Mouse (Mus musculus) heart, embryonic 11.5 days (tissue): ENCODE measurements around the gene Ccdc122. TPM values are rescaled to one million over a fixed set of nuclear protein-coding genes. Genes with fewer than 3 reads are reported as not detected.
"Not testable (repeated sequence)": the region's sequence is repeated elsewhere in the genome, so short reads cannot be mapped to it uniquely, and the experiment has no call there.

Experiments used
- ATAC-seq: fragments of 200-750 bp; cut with Nextera tagmentation; replicated peaks from 2 replicates; pipeline ENCODE4 v1.8.0; 2017; ENCODE audit warnings: moderate library complexity; ENCODE audit not compliant: insufficient number of reproducible peaks, low FRiP score, low TSS enrichment
- H3K27ac ChIP-seq: fragments of 300-500 bp; sonication (generic); 2 replicates; pipeline ENCODE4 v1.5.1; 2014; ENCODE audit warnings: mild to moderate bottlenecking, low read depth, low read length
- H3K27me3 ChIP-seq: fragments of 300-500 bp; sonication (generic); 2 replicates; pipeline ENCODE4 v1.6.1; 2014; ENCODE audit warnings: mild to moderate bottlenecking, low read length, mixed read lengths; ENCODE audit not compliant: control insufficient read depth, insufficient read depth
- H3K36me3 ChIP-seq: fragments of 300-500 bp; sonication (generic); 2 replicates; pipeline ENCODE4 v1.6.1; 2014; ENCODE audit warnings: mild to moderate bottlenecking, low read length, moderate library complexity, mixed read lengths; ENCODE audit not compliant: control insufficient read depth, insufficient read depth
- H3K4me1 ChIP-seq: fragments of 300-500 bp; sonication (generic); 2 replicates; pipeline ENCODE4 v1.6.1; 2014; ENCODE audit warnings: low read length; ENCODE audit not compliant: control insufficient read depth, insufficient read depth
- H3K4me2 ChIP-seq: fragments of 300-500 bp; sonication (generic); 2 replicates; pipeline ENCODE4 v1.6.1; 2014; ENCODE audit warnings: mild to moderate bottlenecking, moderate library complexity
- H3K4me3 ChIP-seq: fragments of 300-500 bp; sonication (generic); 2 replicates; pipeline ENCODE4 v1.5.1; 2014; ENCODE audit warnings: low read depth, low read length
- H3K9ac ChIP-seq: fragments of 300-500 bp; sonication (generic); 2 replicates; pipeline ENCODE4 v1.6.1; 2014; ENCODE audit warnings: mild to moderate bottlenecking, low read depth, low read length, moderate library complexity
- H3K9me3 ChIP-seq: fragments of 300-500 bp; sonication (generic); replicated peaks from 2 replicates; pipeline ENCODE4 v1.6.1; 2016; ENCODE audit warnings: low read length; ENCODE audit not compliant: control insufficient read depth
- WGBS: fragments of 180-500 bp; shearing (Covaris S2); extraction: QIAGEN DNeasy Blood & Tissue Kit; methylation state at CpG from one replicate; pipeline ENCODE4 v1.1.7; 2014; ENCODE audit not compliant: insufficient replicate concordance; 5-methylcytosine and 5-hydroxymethylcytosine counted together
- polyA plus RNA-seq: library from polyadenylated mRNA; unstranded; fragments of >200 nt; fragmentation: Nextera tagmentation; extraction: Ambion mirVana; gene quantifications from 2 replicates; pipeline ENCODE4 v1.2.1, GENCODE M21; 2014

Ccdc122 gene
- polyA plus RNA-seq, result 2.2 and 2.6 TPM in 2 replicates

DNA sequence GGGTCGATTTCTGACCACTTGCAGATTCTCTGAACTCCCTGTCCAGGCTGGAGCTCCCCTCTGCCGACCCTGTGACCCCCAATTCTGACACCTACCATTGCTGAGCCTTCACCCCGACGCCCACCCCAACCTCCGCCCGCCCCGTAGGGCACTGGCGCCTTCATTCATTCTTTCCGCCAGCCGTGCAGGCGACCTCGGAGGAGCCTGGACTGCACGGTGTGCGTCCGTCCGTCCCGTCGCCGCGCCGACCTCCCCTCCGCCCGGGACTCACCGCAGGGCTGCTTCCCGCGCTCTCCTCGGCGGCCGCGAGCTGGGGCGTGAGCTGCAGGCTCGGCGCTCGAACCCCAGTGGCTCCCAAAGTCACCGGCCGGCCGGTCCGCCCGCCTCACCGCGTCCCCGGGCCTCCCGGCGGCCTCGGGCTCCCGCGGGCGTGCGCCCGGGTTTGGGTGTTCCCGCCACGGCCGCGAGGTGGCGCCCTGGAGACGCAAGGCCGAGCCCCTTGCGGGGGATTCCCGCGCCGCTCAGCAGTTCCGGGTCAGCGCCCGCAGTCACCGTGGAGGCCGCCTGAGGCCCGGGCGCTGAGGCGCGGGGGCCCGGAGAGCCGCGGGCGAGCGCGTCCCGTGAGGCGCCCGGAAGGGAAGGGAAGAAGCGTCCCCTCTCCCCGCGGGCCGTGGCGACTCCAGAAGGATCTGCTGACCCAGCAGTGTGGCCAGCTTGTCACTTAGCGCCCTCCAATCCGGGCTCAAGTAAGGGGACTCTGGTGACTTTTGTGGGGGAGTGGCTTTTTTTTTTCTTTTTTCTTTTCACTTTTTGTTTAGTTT is at the start of gene Ccdc122, which contains the start of gene Lacc1:
Gene Ccdc122, plus strand, starts transcription at position 547 of the 821 bp plus-strand sequence.
Gene Lacc1, minus strand, starts transcription at position 679 of the 821 bp plus-strand sequence.
- H3K36me3 ChIP-seq, result no peaks in the 10 kb centered on the region
- ATAC-seq, result peak; percentile 49
- H3K27me3 ChIP-seq, result no peaks in the 10 kb centered on the region
- H3K4me3 ChIP-seq, result peak within 1 kb of the TSS; percentile 80
- 0 out of 2 replicates have a peak, but pooled peaks cover 5% of the 10 kb centered on the region for H3K4me1 ChIP-seq
- H3K9me3 ChIP-seq, result no peaks in the 10 kb centered on the region
- H3K9ac ChIP-seq, result peak within 1 kb of the TSS; percentile 85
- no peak within 1 kb of the TSS; the same call in 1 of the 2 replicates for H3K27ac ChIP-seq
- peak within 1 kb of the TSS; percentile 88 for H3K4me2 ChIP-seq
- under 1% methylated on average over 83 of the region's 86 CpGs for WGBS

- 88% methylated on average over 2 of the region's 2 CpGs for WGBS
- not testable (repeated sequence) for ATAC-seq
Measured at GRCm38 (mm10) chr14:76990351-76990750, 46.2 kb upstream of the Ccdc122 start.

DNA sequence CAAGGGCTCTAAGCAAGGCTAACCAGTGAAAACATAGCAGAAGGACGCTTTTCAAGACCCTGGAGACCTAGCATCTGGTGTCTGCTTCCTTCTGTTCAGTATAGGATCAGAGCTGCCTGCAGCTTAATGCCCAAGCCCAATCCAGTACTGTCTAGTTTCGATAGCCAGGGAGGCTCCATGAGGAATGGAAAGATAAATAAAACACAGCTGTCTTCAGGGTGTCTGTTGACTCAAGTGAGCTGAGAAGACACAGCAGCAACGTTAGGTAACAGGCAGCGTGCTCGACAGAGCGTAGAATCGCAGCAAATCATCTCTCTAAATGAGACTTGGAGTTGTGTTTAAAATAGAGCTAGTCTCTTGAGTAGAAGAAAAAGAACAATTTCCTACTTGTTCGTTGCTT is 31.8 kb upstream of the Ccdc122 start:
- WGBS, result 51% methylated on average over 8 of the region's 8 CpGs
- Histone ChIP-seq H3K9me3 (no peaks in the 10 kb centered on the region), H3K4me2 (no peak overlapping the region), H3K36me3 (no peaks in the 10 kb centered on the region), H3K4me3 (no peak overlapping the region), H3K27ac (no peak overlapping the region), H3K27me3 (no peaks in the 10 kb centered on the region), H3K4me1 (no peaks in the 10 kb centered on the region), H3K9ac (no peak overlapping the region)
- ATAC-seq, result no peak

More at GRCm38 (mm10) chr14:76990351-76990750, 46.2 kb upstream of the Ccdc122 start:
- not testable (repeated sequence) for H3K27ac ChIP-seq, H3K4me3 ChIP-seq, H3K36me3 ChIP-seq, H3K9ac ChIP-seq, H3K27me3 ChIP-seq, H3K4me1 ChIP-seq, H3K9me3 ChIP-seq, H3K4me2 ChIP-seq

DNA sequence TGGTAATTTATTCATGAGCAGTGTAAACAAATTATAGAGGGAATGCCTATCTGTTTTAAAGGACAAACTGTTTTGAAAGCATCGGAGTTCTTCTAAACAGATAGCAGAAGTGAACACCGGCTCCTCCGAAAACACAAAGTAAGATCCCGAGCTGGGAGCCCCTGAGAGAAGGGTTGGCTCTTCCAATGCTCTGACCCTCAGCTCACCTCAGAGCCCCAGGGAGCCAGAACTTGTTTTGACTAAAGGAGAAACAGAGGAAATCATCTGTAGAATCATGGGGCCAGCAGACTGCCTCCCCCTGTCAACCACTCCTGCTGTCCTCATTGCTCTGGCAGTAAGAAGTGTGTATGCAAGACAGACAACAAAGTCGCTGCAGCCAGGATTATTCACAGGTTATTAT is 31.0 kb upstream of the Ccdc122 start:
- H3K9ac ChIP-seq, result no peak overlapping the region
- ATAC-seq, result no peak
- H3K4me3 ChIP-seq, result no peak overlapping the region
- H3K27me3 ChIP-seq, result no peaks in the 10 kb centered on the region
- 78% methylated on average over 5 of the region's 5 CpGs for WGBS
- no peak overlapping the region for H3K4me2 ChIP-seq
- H3K27ac ChIP-seq, result no peak overlapping the region
- no peaks in the 10 kb centered on the region for H3K4me1 ChIP-seq
- H3K36me3 ChIP-seq, result no peaks in the 10 kb centered on the region
- no peaks in the 10 kb centered on the region for H3K9me3 ChIP-seq

DNA sequence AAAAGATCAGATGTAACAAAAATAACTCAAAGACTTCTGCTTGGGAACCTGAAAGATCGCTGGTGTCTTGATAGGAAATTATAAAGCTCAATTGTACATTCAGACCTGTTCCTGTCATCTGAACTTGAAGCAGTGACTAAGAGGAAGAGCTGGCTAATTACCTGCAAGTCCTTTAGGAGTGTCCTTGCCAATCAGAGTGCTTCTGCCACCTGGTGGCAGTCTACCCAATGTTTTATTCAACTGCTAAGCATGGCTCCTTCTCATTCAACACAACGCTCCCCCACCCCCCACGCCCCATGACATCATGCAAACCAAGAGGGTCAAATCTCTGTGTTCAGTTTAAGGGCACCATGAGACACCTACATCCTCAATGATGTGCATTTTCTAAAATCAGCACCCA is 28.3 kb upstream of the Ccdc122 start:
- no peaks in the 10 kb centered on the region for H3K27me3 ChIP-seq
- H3K4me2 ChIP-seq, result no peak overlapping the region
- no peak overlapping the region for H3K4me3 ChIP-seq
- ATAC-seq, result no peak
- H3K9ac ChIP-seq, result no peak overlapping the region
- WGBS, result 16% methylated on average over 3 of the region's 3 CpGs
- no peaks in the 10 kb centered on the region for H3K9me3 ChIP-seq
- H3K27ac ChIP-seq, result no peak overlapping the region
- H3K36me3 ChIP-seq, result no peaks in the 10 kb centered on the region
- no peaks in the 10 kb centered on the region for H3K4me1 ChIP-seq

DNA sequence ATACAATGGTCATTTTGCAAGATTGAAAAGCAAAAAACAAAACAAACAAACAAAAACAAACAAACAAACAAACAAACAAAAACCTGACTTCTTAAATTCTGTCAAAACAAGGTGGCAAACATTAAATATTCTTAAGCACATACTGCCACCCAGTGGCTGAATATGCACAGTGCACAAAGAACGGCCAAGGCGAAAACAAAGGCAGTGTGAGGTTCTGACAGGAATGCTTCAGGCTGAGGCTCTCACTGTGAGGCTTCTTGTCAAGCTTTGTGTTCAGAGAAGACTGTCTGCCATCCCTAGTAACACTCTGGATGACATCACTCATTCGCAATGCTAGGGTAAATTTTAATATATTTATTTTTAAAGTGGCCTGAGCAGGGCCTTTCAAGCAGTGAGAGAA is 24.8 kb upstream of the Ccdc122 start:
- H3K36me3 ChIP-seq, result no peaks in the 10 kb centered on the region

DNA sequence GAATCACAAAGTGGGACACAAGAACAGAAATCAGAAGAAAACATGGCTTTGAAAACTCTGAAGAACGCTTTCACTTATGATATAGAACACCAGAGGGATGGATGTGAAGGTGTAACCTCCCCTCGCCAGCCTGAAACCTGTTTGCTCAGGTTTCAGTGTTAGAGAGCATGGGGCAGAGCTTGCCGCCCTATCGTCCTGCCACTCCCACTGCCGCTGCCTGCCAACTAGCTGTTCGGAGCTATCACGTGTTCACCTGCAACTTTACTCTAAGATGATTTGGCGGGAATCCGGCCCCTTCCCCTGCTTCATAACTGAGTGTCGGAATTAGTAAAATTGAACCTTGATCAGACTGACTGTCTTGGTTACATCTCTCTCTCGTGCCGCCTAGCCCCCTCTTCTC is 19.8 kb upstream of the Ccdc122 start:
- H3K9ac ChIP-seq, H3K36me3 ChIP-seq, H3K4me3 ChIP-seq, ATAC-seq, H3K27ac ChIP-seq, H3K27me3 ChIP-seq, H3K4me1 ChIP-seq, H3K9me3 ChIP-seq: not testable (repeated sequence)
- H3K4me2 ChIP-seq, result 0 out of 2 replicates have a peak overlapping the region, but pooled peaks have one; percentile 20
- WGBS, result 40% methylated on average over 12 of the region's 12 CpGs

More for the DNA sequence above, 24.8 kb upstream of the Ccdc122 start:
- H3K4me1 ChIP-seq, result no peaks in the 10 kb centered on the region
- ATAC-seq, result no peak
- H3K4me2 ChIP-seq, result no peak overlapping the region
- no peak overlapping the region for H3K4me3 ChIP-seq
- H3K27me3 ChIP-seq, result no peaks in the 10 kb centered on the region
- no peak overlapping the region for H3K9ac ChIP-seq
- 9% methylated on average over 3 of the region's 3 CpGs for WGBS
- no peak overlapping the region for H3K27ac ChIP-seq
- no peaks in the 10 kb centered on the region for H3K9me3 ChIP-seq

- no peak overlapping the region for H3K4me3 ChIP-seq
- H3K27ac ChIP-seq, result no peak overlapping the region
- 47% methylated on average over 6 of the region's 6 CpGs for WGBS
- 0 out of 2 replicates have a peak overlapping the region, but pooled peaks have one; percentile 20 for H3K4me2 ChIP-seq
- H3K9me3 ChIP-seq, result no peaks in the 10 kb centered on the region
- H3K9ac ChIP-seq, result no peak overlapping the region
- no peaks in the 10 kb centered on the region for H3K4me1 ChIP-seq
- ATAC-seq, result no peak
- H3K27me3 ChIP-seq, result no peaks in the 10 kb centered on the region
- H3K36me3 ChIP-seq, result no peaks in the 10 kb centered on the region
Measured at GRCm38 (mm10) chr14:77017211-77017610, 19.4 kb upstream of the Ccdc122 start.
